Mouse (Mus musculus) c-Kit-positive CD71-positive TER-119-positive erythroid progenitor cells, embryonic 14.5 days (primary cell): ENCODE data around the gene Wdr43.

ENCODE experiments used
- DNase-seq: peaks from one replicate; pipeline ENCODE4 v3.0.0-alpha.2; 2013; ENCODE audit warnings: low spot score

The Wdr43 gene

DNA sequence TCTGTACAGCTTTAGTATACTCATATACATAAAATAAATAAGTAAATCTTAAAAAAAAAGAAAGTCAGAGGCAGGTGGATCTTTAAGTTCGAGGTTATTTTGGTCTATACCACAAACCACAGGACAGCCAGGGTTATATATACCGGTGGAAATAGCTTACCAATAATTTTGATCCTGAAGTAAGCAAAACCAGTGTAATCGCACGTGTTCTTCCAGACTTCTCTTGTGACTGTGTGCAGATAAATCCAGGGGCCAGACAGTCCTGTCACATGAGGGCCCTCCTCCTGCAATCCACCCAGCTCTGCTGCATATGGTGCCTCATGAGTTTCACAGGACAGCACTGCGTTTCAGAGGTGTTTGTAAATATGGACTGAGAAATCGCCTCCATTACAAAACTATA lies 47.8 kb downstream of the Wdr43 start:
- no peak for DNase-seq

- no peak for DNase-seq
Observed at GRCm38 (mm10) chr17:71664172-71664571, 48.5 kb downstream of the Wdr43 start.

DNA sequence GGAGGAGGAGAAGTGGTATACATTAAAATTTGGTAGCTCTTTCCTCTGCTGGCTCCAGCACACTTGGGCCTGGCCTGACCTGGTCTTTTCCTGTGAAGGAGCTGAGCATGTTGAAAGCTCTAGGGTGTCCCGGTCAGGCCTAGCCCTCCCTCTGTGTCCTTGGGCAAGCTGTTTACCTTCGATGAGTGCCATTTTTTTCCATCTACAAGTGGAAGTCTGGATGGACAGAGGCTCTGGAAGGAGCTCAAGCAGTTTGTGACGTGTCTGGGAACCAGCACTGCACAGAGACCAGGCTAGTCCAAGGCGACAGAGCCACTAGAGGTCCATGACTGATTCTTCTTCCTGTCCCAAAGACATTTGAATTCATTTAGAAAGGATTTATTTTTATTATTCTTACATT lies 49.5 kb downstream of the Wdr43 start:
- DNase-seq = no peak

- DNase-seq = no peak
Observed at GRCm38 (mm10) chr17:71669511-71669910, 53.8 kb downstream of the Wdr43 start.

GRCm38 (mm10) chr17:71671840-71672546 lies 56.3 kb downstream of the Wdr43 start:
- DNase-seq = no peak

GRCm38 (mm10) chr17:71673092-71673491 lies 57.4 kb downstream of the Wdr43 start, which contains the start of gene Togaram2:
Togaram2 (plus strand) TSS chr17:71673261.
- no peak for DNase-seq

- DNase-seq = no peak
Observed at GRCm38 (mm10) chr17:71673936-71674335, 58.2 kb downstream of the Wdr43 start.

DNA sequence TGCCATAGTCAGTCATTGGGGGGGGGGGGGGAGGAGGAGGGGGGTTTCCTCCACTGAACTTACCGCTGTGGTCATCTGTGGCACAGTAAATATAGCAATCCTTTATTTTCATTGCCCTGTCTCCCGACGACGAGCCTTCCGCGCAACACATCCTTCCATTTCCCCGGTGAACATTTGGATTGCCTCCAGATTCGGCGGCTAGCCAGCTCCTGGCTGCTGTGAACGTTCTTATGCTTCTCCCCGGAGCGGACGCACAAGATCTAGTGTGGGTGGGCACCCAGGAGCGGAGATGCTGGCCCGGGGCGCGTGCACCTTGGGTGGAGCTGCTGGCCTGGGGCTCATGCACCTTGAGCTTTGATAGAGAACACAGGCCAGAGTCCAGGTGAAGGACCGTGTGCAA lies 59.2 kb downstream of the Wdr43 start:
- DNase-seq = no peak

- DNase-seq = no peak
Observed at GRCm38 (mm10) chr17:71681666-71682065, 66.0 kb downstream of the Wdr43 start.

DNA sequence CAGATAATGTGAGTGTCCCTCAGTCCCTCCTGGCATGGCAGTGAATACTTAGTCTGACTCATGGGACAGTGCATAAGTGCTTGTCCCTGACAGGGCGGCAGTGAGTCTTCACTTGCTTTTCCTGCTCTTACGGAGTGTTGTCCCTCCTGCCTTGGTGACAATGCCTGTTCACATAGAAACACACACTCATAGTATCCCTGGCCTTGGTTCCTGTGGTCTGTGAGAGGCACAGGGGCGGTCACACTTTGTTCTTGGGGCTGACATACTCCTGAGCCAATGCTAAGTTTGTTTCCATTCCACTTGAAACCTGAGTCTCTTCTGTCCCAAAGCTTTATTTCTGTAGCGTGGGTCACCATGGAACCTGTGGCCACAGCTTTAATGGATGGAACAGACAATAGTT lies 66.7 kb downstream of the Wdr43 start:
- no peak for DNase-seq

DNA sequence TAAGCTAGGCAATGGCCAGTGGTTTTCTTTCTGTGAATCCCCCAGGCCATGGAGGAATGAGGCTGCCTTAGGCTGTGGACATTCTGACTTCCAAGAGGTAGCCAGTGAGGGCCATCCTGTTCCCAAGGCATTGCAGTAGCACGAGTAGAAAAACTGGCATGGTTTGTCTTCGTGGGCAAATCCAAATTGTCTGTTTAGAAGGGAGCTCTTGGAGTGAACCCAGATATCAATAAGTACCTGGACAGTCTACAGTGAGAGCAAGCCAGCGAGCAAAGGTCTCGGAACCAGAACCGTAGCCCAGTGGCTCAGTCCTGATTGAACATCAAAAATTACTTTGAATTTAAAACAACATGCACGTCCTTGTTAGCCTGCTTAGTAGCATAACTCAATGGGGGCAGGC lies 67.6 kb downstream of the Wdr43 start:
- no peak for DNase-seq

GRCm38 (mm10) chr17:71684103-71684608 lies 68.5 kb downstream of the Wdr43 start:
- no peak for DNase-seq

DNA sequence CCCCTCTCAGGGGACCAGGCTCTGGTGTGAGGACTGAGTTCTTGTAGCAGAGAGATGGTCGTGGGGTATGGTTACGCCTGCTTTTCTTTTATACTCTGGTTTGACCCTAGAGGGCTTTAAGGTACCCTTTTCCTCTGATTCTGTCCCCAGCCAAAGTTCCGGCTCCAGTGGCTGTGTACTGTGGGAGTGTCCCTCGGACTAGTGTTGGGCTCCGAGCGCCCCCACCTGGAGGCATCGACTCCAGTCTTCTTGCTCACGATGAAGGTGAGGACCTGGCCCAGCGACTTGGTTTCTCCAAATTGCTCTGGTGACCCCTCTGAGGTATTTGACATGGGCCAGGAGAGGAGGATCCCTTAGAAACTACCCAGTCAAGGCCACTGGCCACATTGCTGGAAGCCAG lies 71.7 kb downstream of the Wdr43 start:
- no peak for DNase-seq

DNA sequence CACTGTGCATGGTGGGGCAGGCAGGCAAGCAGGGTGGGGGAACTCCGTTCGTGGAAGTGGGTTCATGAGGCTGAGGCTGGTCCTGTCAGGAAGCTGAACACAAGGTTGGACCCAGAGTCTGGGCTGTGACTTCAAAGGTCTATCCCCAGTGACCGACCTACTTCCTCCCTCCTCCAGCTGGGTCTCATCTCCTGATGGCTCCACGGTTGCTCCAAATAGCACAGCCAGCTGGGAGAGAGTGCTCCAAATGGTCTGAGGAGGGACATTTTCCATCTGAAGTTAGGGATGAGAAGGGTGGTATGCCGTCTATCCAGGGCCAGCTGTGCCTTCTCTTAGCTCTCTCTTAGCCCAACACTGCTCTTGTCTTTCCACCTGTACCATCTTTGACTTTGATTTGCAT lies 74.2 kb downstream of the Wdr43 start:
- no peak for DNase-seq

DNA sequence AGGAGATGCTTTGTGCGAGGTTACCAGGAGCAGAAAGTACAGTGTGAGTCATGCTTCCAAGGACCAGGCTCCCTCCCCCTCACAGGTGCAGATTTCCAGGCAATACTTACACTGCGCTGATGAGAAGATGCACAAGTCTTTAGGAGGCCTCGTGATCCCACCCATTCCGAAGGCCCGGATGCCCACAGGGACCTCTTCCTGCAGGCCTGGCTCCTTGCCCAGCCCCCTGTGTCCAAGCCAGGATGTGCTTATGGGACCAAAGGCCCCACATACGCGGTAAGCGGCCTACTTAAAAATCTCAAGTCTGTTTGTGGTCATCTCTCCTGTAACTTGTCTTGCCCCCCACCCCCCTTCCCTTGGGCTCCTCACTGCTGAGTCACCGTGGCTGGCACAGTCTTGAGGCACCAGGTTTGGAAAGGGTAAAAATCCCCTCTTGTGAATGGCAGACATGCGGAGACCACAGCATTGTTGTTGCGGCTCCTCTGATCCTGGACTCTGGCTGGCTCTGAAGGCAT lies 75.7 kb downstream of the Wdr43 start:
- DNase-seq = no peak

GRCm38 (mm10) chr17:71693313-71693712 lies 77.6 kb downstream of the Wdr43 start:
- DNase-seq = no peak

- DNase-seq = peak; percentile 11
Observed at GRCm38 (mm10) chr17:71693780-71694179, 78.1 kb downstream of the Wdr43 start.

- DNase-seq = no peak
Observed at GRCm38 (mm10) chr17:71695151-71695550, 79.5 kb downstream of the Wdr43 start.

- DNase-seq = no peak
Observed at GRCm38 (mm10) chr17:71695716-71696315, 80.1 kb downstream of the Wdr43 start.

DNA sequence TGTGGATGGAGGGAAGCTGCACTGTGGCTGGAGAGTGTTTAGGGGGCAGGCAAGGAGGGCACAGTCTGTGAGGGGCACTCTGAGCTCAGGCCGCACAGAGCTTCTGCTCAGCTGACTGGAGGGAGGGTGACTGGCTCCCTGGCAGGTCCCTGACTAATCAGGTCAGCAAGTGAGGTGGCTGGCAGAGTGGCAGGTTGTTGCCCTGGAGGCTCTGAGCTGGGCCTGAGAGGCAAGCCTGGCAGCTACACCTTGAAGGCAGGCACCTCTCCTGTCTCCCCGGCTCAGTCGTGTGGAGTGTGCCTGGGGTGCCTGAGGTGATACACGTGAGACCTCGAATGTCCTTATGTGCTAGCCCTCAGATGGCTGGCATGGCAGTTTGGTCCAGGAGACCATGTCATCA lies 80.7 kb downstream of the Wdr43 start:
- no peak for DNase-seq

DNA sequence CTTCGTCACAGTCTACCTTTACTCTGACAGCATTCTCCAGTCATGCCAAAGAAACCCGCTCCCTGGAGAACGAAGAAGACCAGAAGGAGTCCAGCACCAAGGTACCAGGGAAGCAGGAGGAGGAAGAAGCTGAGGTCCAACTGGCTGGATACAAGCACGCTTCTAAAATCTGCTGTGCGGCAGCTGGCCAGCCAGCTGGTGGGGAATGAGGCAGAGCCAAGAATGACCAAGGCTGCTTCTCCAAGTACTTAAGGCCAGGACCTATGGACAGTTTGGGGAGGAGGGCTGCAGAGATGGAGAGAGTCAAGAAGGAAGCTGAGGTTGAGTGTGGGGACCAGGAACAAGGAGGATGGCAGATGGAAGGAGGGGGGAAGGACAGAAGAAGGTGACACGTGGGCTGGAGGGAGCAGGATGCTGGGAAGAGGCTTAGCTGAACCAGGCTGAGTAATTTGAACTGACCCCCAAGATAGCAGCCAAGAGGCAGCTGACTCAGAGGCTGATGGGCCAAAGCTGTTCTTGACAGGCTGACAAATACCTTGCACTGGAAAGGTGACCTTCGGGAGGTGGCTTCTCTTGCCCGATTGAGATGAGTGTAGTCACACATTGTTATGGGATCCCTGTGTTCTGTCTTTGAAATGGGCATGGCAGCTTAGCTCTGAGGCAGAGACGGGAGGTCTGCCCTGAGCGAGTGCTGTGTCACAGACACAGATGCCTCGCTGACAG lies 82.4 kb downstream of the Wdr43 start:
- DNase-seq = no peak

- DNase-seq = no peak
Observed at GRCm38 (mm10) chr17:71698619-71698956, 82.9 kb downstream of the Wdr43 start.

GRCm38 (mm10) chr17:71705113-71705512 lies 89.4 kb downstream of the Wdr43 start:
- no peak for DNase-seq
